Mouse (Mus musculus) midbrain, embryonic 11.5 days (tissue): Measurements from ENCODE around the gene Crip1. TPM values are rescaled to one million over a fixed set of nuclear protein-coding genes. Genes with fewer than 3 reads are reported as not detected.
A peak's percentile ranks its signal among the peaks of the same experiment; 100 is the strongest.

Experiments
- ATAC-seq: fragments of 200-750 bp; cut with Nextera tagmentation; 2 replicates; pipeline ENCODE4 v1.8.0; 2017; ENCODE audit warnings: moderate TSS enrichment, moderate library complexity; ENCODE audit not compliant: low FRiP score
- DNase-seq: peaks from one replicate; pipeline ENCODE4 v3.0.0; 2015; ENCODE audit warnings: low spot score; ENCODE audit errors: missing footprints
- H3K27ac ChIP-seq: fragments of 300-500 bp; sonication (generic); 2 replicates; pipeline ENCODE4 v1.5.1; 2014; ENCODE audit warnings: low read depth, low read length
- H3K27me3 ChIP-seq: fragments of 300-500 bp; sonication (generic); 2 replicates; pipeline ENCODE4 v1.6.1; 2014; ENCODE audit warnings: mild to moderate bottlenecking, low read length, moderate library complexity, mixed read lengths; ENCODE audit not compliant: control insufficient read depth, insufficient read depth
- H3K36me3 ChIP-seq: fragments of 300-500 bp; sonication (generic); 2 replicates; pipeline ENCODE4 v1.6.1; 2014; ENCODE audit warnings: mild to moderate bottlenecking, low read length, moderate library complexity, mixed read lengths; ENCODE audit not compliant: control insufficient read depth, insufficient read depth
- H3K4me1 ChIP-seq: fragments of 300-500 bp; sonication (generic); 2 replicates; pipeline ENCODE4 v1.6.1; 2014; ENCODE audit warnings: low read length; ENCODE audit not compliant: control insufficient read depth, insufficient read depth
- H3K4me2 ChIP-seq: fragments of 300-500 bp; sonication (generic); 2 replicates; pipeline ENCODE4 v1.6.1; 2014; ENCODE audit warnings: mild to moderate bottlenecking, moderate library complexity
- H3K4me3 ChIP-seq: fragments of 300-500 bp; sonication (generic); 2 replicates; pipeline ENCODE4 v1.5.1; 2014; ENCODE audit warnings: low read depth, low read length
- H3K9ac ChIP-seq: fragments of 300-500 bp; sonication (generic); 2 replicates; pipeline ENCODE4 v1.6.1; 2014; ENCODE audit warnings: low read length
- H3K9me3 ChIP-seq: fragments of 300-500 bp; sonication (generic); 2 replicates; pipeline ENCODE4 v1.6.1; 2016; ENCODE audit warnings: low read length; ENCODE audit not compliant: control insufficient read depth
- WGBS: fragments of 180-500 bp; shearing (Covaris S2); extraction: QIAGEN DNeasy Blood & Tissue Kit; methylation state at CpG from one replicate; pipeline ENCODE4 v1.1.7; 2014; 5-methylcytosine and 5-hydroxymethylcytosine counted together
- polyA plus RNA-seq: library from polyadenylated mRNA; unstranded; fragments of >200 nt; fragmentation: Nextera tagmentation; extraction: Ambion mirVana; gene quantifications from 2 replicates; pipeline ENCODE4 v1.2.1, GENCODE M21; 2014

Crip1 gene
- polyA plus RNA-seq, 1 experiment from 2014 or later = 95.7 TPM

DNA sequence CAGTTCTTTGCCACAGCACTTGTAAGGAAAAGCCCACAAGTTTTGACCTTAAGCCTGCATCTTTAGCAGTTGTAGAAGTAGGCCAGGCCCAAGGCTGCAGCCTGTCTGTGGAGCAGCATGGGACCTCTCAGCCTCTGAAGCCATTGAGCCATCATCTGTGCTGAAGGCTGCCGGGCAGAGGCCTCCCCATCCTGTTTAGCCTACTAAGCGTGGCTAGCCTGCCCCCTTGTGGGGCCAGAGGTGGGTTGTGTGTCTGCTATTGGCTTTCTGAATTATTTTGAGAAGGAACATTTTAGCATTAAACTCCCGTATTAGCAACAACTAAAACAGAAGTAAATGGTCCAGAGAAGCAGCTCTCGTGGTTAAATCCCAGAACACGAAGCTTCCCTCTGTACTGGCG, 43.7 kb upstream of the Crip1 start:
- Histone ChIP-seq H3K27ac (no peak overlapping the region), H3K36me3 (no peaks in the 10 kb centered on the region), H3K4me1 (peaks cover 21% of the 10 kb centered on the region), H3K4me2 (no peak overlapping the region), H3K9ac (no peak overlapping the region), H3K27me3 (no peaks in the 10 kb centered on the region), H3K4me3 (no peak overlapping the region), H3K9me3 (peaks cover 4% of the 10 kb centered on the region; the same call in 1 of the 2 replicates)
- 65% methylated on average over 6 of the region's 6 CpGs for WGBS
- DNase-seq (peak; percentile 84), ATAC-seq (0 out of 2 replicates have a peak, but pooled peaks have one; percentile 19)

GRCm38 (mm10) chr12:113103846-113104451, 42.2 kb upstream of the Crip1 start:
- Histone ChIP-seq H3K27ac (no peak overlapping the region), H3K36me3 (no peaks in the 10 kb centered on the region), H3K4me1 (peaks cover 17% of the 10 kb centered on the region), H3K27me3 (no peaks in the 10 kb centered on the region), H3K9me3 (peaks cover 4% of the 10 kb centered on the region; the same call in 1 of the 2 replicates), H3K9ac (no peak overlapping the region), H3K4me3 (no peak overlapping the region), H3K4me2 (no peak overlapping the region)
- ATAC-seq = no peak
- peak; percentile 78 for DNase-seq
- WGBS = 84% methylated on average over 8 of the region's 8 CpGs

- H3K27me3 ChIP-seq = no peaks in the 10 kb centered on the region
- H3K27ac ChIP-seq = no peak overlapping the region
- ATAC-seq = no peak
- H3K4me2 ChIP-seq = no peak overlapping the region
- H3K36me3 ChIP-seq = no peaks in the 10 kb centered on the region
- H3K9ac ChIP-seq = no peak overlapping the region
- DNase-seq = no peak
- H3K4me3 ChIP-seq = no peak overlapping the region
- H3K4me1 ChIP-seq = no peaks in the 10 kb centered on the region
- WGBS = 92% methylated on average over 6 of the region's 6 CpGs
- peaks cover 4% of the 10 kb centered on the region; the same call in 1 of the 2 replicates for H3K9me3 ChIP-seq
Measured at GRCm38 (mm10) chr12:113106386-113106785, 39.7 kb upstream of the Crip1 start.

- Histone ChIP-seq H3K36me3 (no peaks in the 10 kb centered on the region), H3K27me3 (no peaks in the 10 kb centered on the region), H3K27ac (no peak overlapping the region), H3K9me3 (peaks cover 4% of the 10 kb centered on the region; the same call in 1 of the 2 replicates), H3K9ac (no peak overlapping the region), H3K4me3 (no peak overlapping the region), H3K4me1 (no peaks in the 10 kb centered on the region), H3K4me2 (no peak overlapping the region)
- 94% methylated on average over 4 of the region's 4 CpGs for WGBS
- DNase-seq (no peak), ATAC-seq (no peak)
Measured at GRCm38 (mm10) chr12:113107431-113108124, 38.5 kb upstream of the Crip1 start.

DNA sequence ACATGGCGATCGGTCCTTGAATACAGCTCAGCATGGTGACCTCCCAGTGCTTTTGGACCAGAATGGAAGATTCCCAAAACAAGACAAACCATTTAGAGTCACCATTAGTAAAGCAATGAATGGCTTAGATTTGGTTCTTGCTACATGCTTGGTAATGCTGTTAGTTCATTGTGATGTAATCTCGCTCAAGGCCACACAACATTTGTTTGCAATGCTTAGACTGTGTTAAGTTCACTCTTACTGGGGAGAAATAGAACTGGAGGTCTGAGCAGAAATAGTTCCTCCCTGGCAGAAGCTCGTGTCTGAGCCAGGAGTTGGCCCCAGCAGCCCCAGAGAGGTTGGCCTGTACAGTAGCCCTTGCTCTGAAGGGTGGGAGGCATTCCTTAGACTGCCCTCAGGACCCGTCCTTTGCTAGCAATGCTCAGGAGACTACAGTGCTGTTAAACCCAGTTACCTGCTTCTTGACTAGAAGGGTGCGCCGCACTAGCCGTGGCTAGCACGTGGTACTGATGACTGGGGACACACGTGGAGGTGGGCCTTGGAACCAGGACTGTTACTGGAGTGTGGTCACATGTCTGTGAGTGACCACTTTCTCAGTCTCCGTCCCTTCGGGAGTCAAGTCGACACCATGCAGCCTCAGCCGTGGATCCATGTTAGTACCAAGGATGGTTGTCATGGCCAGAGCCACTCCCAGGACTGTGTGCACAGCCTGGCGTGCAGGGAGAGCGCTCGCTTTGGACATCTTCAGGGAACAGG, 37.4 kb upstream of the Crip1 start:
- DNase-seq (no peak), ATAC-seq (no peak)
- Histone ChIP-seq H3K4me1 (no peaks in the 10 kb centered on the region), H3K9ac (no peak overlapping the region), H3K27me3 (no peaks in the 10 kb centered on the region), H3K36me3 (0 out of 2 replicates have a peak, but pooled peaks cover 4% of the 10 kb centered on the region), H3K27ac (no peak overlapping the region), H3K9me3 (peaks cover 4% of the 10 kb centered on the region; the same call in 1 of the 2 replicates), H3K4me2 (no peak overlapping the region), H3K4me3 (no peak overlapping the region)
- WGBS = 91% methylated on average over 17 of the region's 17 CpGs

DNA sequence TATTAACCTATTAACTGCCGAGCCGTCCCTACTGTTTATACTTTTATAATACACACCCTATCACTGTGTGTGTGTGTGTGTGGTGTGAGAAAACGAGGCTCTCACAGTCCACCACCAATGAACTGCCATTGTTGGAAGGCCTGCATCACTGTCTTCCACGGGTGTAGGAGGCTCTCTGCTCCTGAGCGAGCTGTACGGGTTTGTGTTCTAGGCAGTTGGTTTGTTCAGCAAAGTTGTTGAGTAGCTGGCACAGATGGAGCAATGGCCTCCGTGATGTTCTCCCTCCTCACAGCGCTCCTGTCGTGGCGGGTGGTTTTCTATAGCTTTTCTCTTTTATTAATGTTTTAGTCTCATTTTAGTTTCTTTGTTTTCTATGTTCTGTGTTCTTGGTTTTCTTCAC, 36.3 kb upstream of the Crip1 start:
- no peak overlapping the region for H3K27ac ChIP-seq
- H3K27me3 ChIP-seq = no peaks in the 10 kb centered on the region
- H3K4me3 ChIP-seq = no peak overlapping the region
- WGBS = 94% methylated on average over 10 of the region's 10 CpGs
- no peak overlapping the region for H3K4me2 ChIP-seq
- H3K4me1 ChIP-seq = no peaks in the 10 kb centered on the region
- H3K9ac ChIP-seq = no peak overlapping the region
- no peak for DNase-seq
- peaks cover 8% of the 10 kb centered on the region for H3K36me3 ChIP-seq
- peaks cover 4% of the 10 kb centered on the region; the same call in 1 of the 2 replicates for H3K9me3 ChIP-seq
- ATAC-seq = no peak

GRCm38 (mm10) chr12:113114141-113114540, 32.0 kb upstream of the Crip1 start:
- H3K27me3 ChIP-seq = no peaks in the 10 kb centered on the region
- WGBS = 96% methylated on average over 4 of the region's 4 CpGs
- no peak overlapping the region for H3K27ac ChIP-seq
- H3K9ac ChIP-seq = no peak overlapping the region
- no peaks in the 10 kb centered on the region for H3K9me3 ChIP-seq
- no peak for ATAC-seq
- H3K36me3 ChIP-seq = peaks cover 27% of the 10 kb centered on the region
- no peak overlapping the region for H3K4me3 ChIP-seq
- DNase-seq = no peak
- no peaks in the 10 kb centered on the region for H3K4me1 ChIP-seq
- H3K4me2 ChIP-seq = no peak overlapping the region

- no peaks in the 10 kb centered on the region for H3K4me1 ChIP-seq
- peaks cover 29% of the 10 kb centered on the region for H3K36me3 ChIP-seq
- H3K4me3 ChIP-seq = no peak overlapping the region
- no peak overlapping the region for H3K27ac ChIP-seq
- H3K9me3 ChIP-seq = no peaks in the 10 kb centered on the region
- H3K4me2 ChIP-seq = no peak overlapping the region
- WGBS = 89% methylated on average over 16 of the region's 16 CpGs
- DNase-seq (no peak), ATAC-seq (no peak)
- H3K27me3 ChIP-seq = no peaks in the 10 kb centered on the region
- no peak overlapping the region for H3K9ac ChIP-seq
Measured at GRCm38 (mm10) chr12:113114856-113115538, 31.1 kb upstream of the Crip1 start.
